Mouse (Mus musculus): ENCODE results near the gene Nfkbil1. TPM values are rescaled to one million over a fixed set of nuclear protein-coding genes. Genes with fewer than 3 reads are reported as not detected.

The Nfkbil1 gene
- polyA plus RNA-seq, 1 experiment: 20.1 TPM

GRCm38 (mm10) chr17:35201787-35202186 is 33.8 kb downstream of the Nfkbil1 start, which contains the start of gene Tnf:
Tnf (minus strand) TSS chr17:35202007.
- no peak for TF ChIP-seq MYOG (IDR thresholded peaks at IDR 0.05; ENCODE audit: control insufficient read depth, extremely low read depth, insufficient read length)
- TF ChIP-seq FOSL1 (IDR thresholded peaks at IDR 0.05; ENCODE audit: insufficient read depth, low read length, poor library complexity, severe bottlenecking): no peak
- no peak for TF ChIP-seq CTCF (IDR thresholded peaks at IDR 0.05; ENCODE audit: control insufficient read depth, insufficient read depth, insufficient read length)
- Histone ChIP-seq H3K4me3 (ENCODE audit: insufficient read depth, poor library complexity, severe bottlenecking) (no peak within 1 kb of the TSS), H3ac (ENCODE audit: control insufficient read depth, insufficient read length, low read depth) (no peak within 1 kb of the TSS), H3K27me3 (ENCODE audit: control insufficient read depth, insufficient read depth, insufficient read length) (no peaks in the 10 kb centered on the region), H3K79me3 (ENCODE audit: low read depth) (no peaks in the 10 kb centered on the region), H3K36me3 (ENCODE audit: control insufficient read depth, insufficient read depth) (no peaks in the 10 kb centered on the region), H3K79me2 (ENCODE audit: control insufficient read depth, insufficient read depth) (no peaks in the 10 kb centered on the region)

- Histone ChIP-seq H3K4me3 (ENCODE audit: insufficient read depth, poor library complexity, severe bottlenecking) (no peak overlapping the region), H3K79me2 (ENCODE audit: control insufficient read depth, insufficient read depth) (no peaks in the 10 kb centered on the region), H3K79me3 (ENCODE audit: low read depth) (no peaks in the 10 kb centered on the region), H3K36me3 (ENCODE audit: control insufficient read depth, insufficient read depth) (no peaks in the 10 kb centered on the region), H3ac (ENCODE audit: control insufficient read depth, insufficient read length, low read depth) (no peak overlapping the region), H3K27me3 (ENCODE audit: control insufficient read depth, insufficient read depth, insufficient read length) (no peaks in the 10 kb centered on the region)
- TF ChIP-seq CEBPB (IDR thresholded peaks at IDR 0.05; ENCODE audit: low read depth) (no peak), MYOD1 (IDR thresholded peaks at IDR 0.05; ENCODE audit: control insufficient read depth, insufficient read length, low read depth) (no peak), MYOG (IDR thresholded peaks at IDR 0.05; ENCODE audit: control insufficient read depth, extremely low read depth, insufficient read length) (no peak), MAX (IDR thresholded peaks at IDR 0.05) (no peak), USF1 (IDR thresholded peaks at IDR 0.05; ENCODE audit: low read depth) (no peak), FOSL1 (IDR thresholded peaks at IDR 0.05; ENCODE audit: insufficient read depth, low read length, poor library complexity, severe bottlenecking) (no peak), CTCF (IDR thresholded peaks at IDR 0.05; ENCODE audit: control insufficient read depth, insufficient read depth, insufficient read length) (no peak)
Measured at GRCm38 (mm10) chr17:35201128-35201527, 34.5 kb downstream of the Nfkbil1 start.

GRCm38 (mm10) chr17:35200398-35200797 is 35.2 kb downstream of the Nfkbil1 start:
- no peaks in the 10 kb centered on the region for H3K79me3 ChIP-seq (ENCODE audit: low read depth)
- no peaks in the 10 kb centered on the region for H3K79me2 ChIP-seq (ENCODE audit: control insufficient read depth, insufficient read depth)
- peak; percentile 17 for TF ChIP-seq MYOD1 (IDR thresholded peaks at IDR 0.05; ENCODE audit: control insufficient read depth, insufficient read length, low read depth)
- TF ChIP-seq USF1 (IDR thresholded peaks at IDR 0.05; ENCODE audit: low read depth): no peak
- no peak for TF ChIP-seq FOSL1 (IDR thresholded peaks at IDR 0.05; ENCODE audit: insufficient read depth, low read length, poor library complexity, severe bottlenecking)
- no peak for TF ChIP-seq MYOG (IDR thresholded peaks at IDR 0.05; ENCODE audit: control insufficient read depth, extremely low read depth, insufficient read length)
- TF ChIP-seq CTCF (IDR thresholded peaks at IDR 0.05; ENCODE audit: control insufficient read depth, insufficient read depth, insufficient read length): no peak
- TF ChIP-seq MAX (IDR thresholded peaks at IDR 0.05): peak; percentile 35
- TF ChIP-seq CEBPB (IDR thresholded peaks at IDR 0.05; ENCODE audit: low read depth): no peak
- H3ac ChIP-seq (ENCODE audit: control insufficient read depth, insufficient read length, low read depth): no peak overlapping the region
- no peaks in the 10 kb centered on the region for H3K36me3 ChIP-seq (ENCODE audit: control insufficient read depth, insufficient read depth)
- H3K27me3 ChIP-seq (ENCODE audit: control insufficient read depth, insufficient read depth, insufficient read length): no peaks in the 10 kb centered on the region
- H3K4me3 ChIP-seq (ENCODE audit: insufficient read depth, poor library complexity, severe bottlenecking): no peak overlapping the region

GRCm38 (mm10) chr17:35198946-35199345 is 36.6 kb downstream of the Nfkbil1 start:
- Histone ChIP-seq H3K27me3 (ENCODE audit: control insufficient read depth, insufficient read depth, insufficient read length) (no peaks in the 10 kb centered on the region), H3K79me3 (ENCODE audit: low read depth) (no peaks in the 10 kb centered on the region), H3ac (ENCODE audit: control insufficient read depth, insufficient read length, low read depth) (no peak overlapping the region), H3K36me3 (ENCODE audit: control insufficient read depth, insufficient read depth) (no peaks in the 10 kb centered on the region), H3K4me3 (ENCODE audit: insufficient read depth, poor library complexity, severe bottlenecking) (no peak overlapping the region), H3K79me2 (ENCODE audit: control insufficient read depth, insufficient read depth) (no peaks in the 10 kb centered on the region)
- no peak for TF ChIP-seq USF1 (IDR thresholded peaks at IDR 0.05; ENCODE audit: low read depth)
- no peak for TF ChIP-seq CTCF (IDR thresholded peaks at IDR 0.05; ENCODE audit: control insufficient read depth, insufficient read depth, insufficient read length)
- no peak for TF ChIP-seq FOSL1 (IDR thresholded peaks at IDR 0.05; ENCODE audit: insufficient read depth, low read length, poor library complexity, severe bottlenecking)
- no peak for TF ChIP-seq CEBPB (IDR thresholded peaks at IDR 0.05; ENCODE audit: low read depth)
- no peak for TF ChIP-seq MAX (IDR thresholded peaks at IDR 0.05)
- no peak for TF ChIP-seq MYOD1 (IDR thresholded peaks at IDR 0.05; ENCODE audit: control insufficient read depth, insufficient read length, low read depth)
- no peak for TF ChIP-seq MYOG (IDR thresholded peaks at IDR 0.05; ENCODE audit: control insufficient read depth, extremely low read depth, insufficient read length)

DNA sequence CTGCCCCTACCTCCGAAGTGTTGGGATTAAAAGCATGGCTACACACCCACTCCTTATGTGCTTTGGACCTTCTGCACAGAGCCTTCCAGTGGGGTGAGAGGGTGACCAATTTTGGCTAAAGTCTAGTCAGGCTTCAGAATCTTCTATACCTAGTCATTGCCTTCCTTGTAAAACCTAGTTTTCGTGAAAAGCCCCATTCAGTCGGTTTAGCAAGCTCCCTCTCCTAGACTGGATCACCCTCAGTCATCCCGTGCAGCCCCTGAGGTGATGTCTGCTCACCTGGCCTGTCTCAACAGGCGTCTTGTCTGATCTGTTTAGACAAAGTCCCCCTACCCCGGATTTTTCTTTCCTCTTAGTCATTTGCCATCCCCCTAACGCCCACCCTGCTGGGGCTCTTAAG is 37.6 kb downstream of the Nfkbil1 start:
- Histone ChIP-seq H3K27me3 (ENCODE audit: control insufficient read depth, insufficient read depth, insufficient read length) (no peaks in the 10 kb centered on the region), H3K79me3 (ENCODE audit: low read depth) (no peaks in the 10 kb centered on the region), H3K4me3 (ENCODE audit: insufficient read depth, poor library complexity, severe bottlenecking) (no peak overlapping the region), H3ac (ENCODE audit: control insufficient read depth, insufficient read length, low read depth) (no peak overlapping the region), H3K36me3 (ENCODE audit: control insufficient read depth, insufficient read depth) (no peaks in the 10 kb centered on the region), H3K79me2 (ENCODE audit: control insufficient read depth, insufficient read depth) (no peaks in the 10 kb centered on the region)
- no peak for TF ChIP-seq MAX (IDR thresholded peaks at IDR 0.05)
- TF ChIP-seq CTCF (IDR thresholded peaks at IDR 0.05; ENCODE audit: control insufficient read depth, insufficient read depth, insufficient read length): no peak
- TF ChIP-seq CEBPB (IDR thresholded peaks at IDR 0.05; ENCODE audit: low read depth): no peak
- TF ChIP-seq FOSL1 (IDR thresholded peaks at IDR 0.05; ENCODE audit: insufficient read depth, low read length, poor library complexity, severe bottlenecking): no peak
- TF ChIP-seq MYOG (IDR thresholded peaks at IDR 0.05; ENCODE audit: control insufficient read depth, extremely low read depth, insufficient read length): no peak
- TF ChIP-seq USF1 (IDR thresholded peaks at IDR 0.05; ENCODE audit: low read depth): no peak
- no peak for TF ChIP-seq MYOD1 (IDR thresholded peaks at IDR 0.05; ENCODE audit: control insufficient read depth, insufficient read length, low read depth)

GRCm38 (mm10) chr17:35197126-35197525 is 38.5 kb downstream of the Nfkbil1 start:
- Histone ChIP-seq H3K27me3 (ENCODE audit: control insufficient read depth, insufficient read depth, insufficient read length) (no peaks in the 10 kb centered on the region), H3K79me2 (ENCODE audit: control insufficient read depth, insufficient read depth) (no peaks in the 10 kb centered on the region), H3K4me3 (ENCODE audit: insufficient read depth, poor library complexity, severe bottlenecking) (no peak overlapping the region), H3ac (ENCODE audit: control insufficient read depth, insufficient read length, low read depth) (no peak overlapping the region), H3K79me3 (ENCODE audit: low read depth) (no peaks in the 10 kb centered on the region), H3K36me3 (ENCODE audit: control insufficient read depth, insufficient read depth) (no peaks in the 10 kb centered on the region)
- TF ChIP-seq CEBPB (IDR thresholded peaks at IDR 0.05; ENCODE audit: low read depth): no peak
- TF ChIP-seq MYOG (IDR thresholded peaks at IDR 0.05; ENCODE audit: control insufficient read depth, extremely low read depth, insufficient read length): no peak
- TF ChIP-seq CTCF (IDR thresholded peaks at IDR 0.05; ENCODE audit: control insufficient read depth, insufficient read depth, insufficient read length): no peak
- TF ChIP-seq FOSL1 (IDR thresholded peaks at IDR 0.05; ENCODE audit: insufficient read depth, low read length, poor library complexity, severe bottlenecking): no peak
- TF ChIP-seq MAX (IDR thresholded peaks at IDR 0.05): no peak
- no peak for TF ChIP-seq MYOD1 (IDR thresholded peaks at IDR 0.05; ENCODE audit: control insufficient read depth, insufficient read length, low read depth)
- no peak for TF ChIP-seq USF1 (IDR thresholded peaks at IDR 0.05; ENCODE audit: low read depth)
